In genomic region chr19:3593379-3594055, GRCm38 (mm10) we compare ENCODE assay signal across 23 mouse cellular contexts. TPM values are rescaled to one million over a fixed set of nuclear protein-coding genes. Genes with fewer than 3 reads are reported as not detected.
DNase-seq lines count a peak whose midpoint lies in the region; ATAC-seq lines count a peak whose summit lies in the region.
"Had no signal": no experiment of that assay in that cellular context is flagged by ENCODE, and none has a peak within 500 bp of the region (broad histone marks: within the 10 kb centered on the region; RNA-seq: fewer than 3 reads in every experiment).

No protein-coding gene starts in this region.

- ATAC-seq in megakaryocyte, adult 5-6 weeks (ENCODE audit: poor library complexity, severe bottlenecking) = no peak
- ATAC-seq: forebrain, embryonic 14.5 days; forebrain, postnatal 0 days; hindbrain, embryonic 16.5 days; intestine, embryonic 15.5 days; Patski had no signal

- H3K27me3 ChIP-seq in megakaryocyte, embryonic 14.5 days (replicated peaks) = peaks cover 8% of the 10 kb centered on the region
- H3K27me3 ChIP-seq: embryonic facial prominence, embryonic 12.5 days; embryonic facial prominence, embryonic 15.5 days; hindbrain, embryonic 13.5 days; intestine, embryonic 15.5 days; Patski had no signal

- DNase-seq in adrenal gland, adult (ENCODE audit: inconsistent age in 2 of 2, low spot score in 1 of 2) = peak; percentile 81 to 91
- no peak for DNase-seq in adrenal gland, adult 18-20 months (ENCODE audit: low spot score in 2 of 2)
- DNase-seq in adrenal gland, postnatal 25 days = peak; percentile 45
- no peak for DNase-seq in cerebellum, postnatal 4 days (ENCODE audit: low spot score in 2 of 2)
- DNase-seq: cerebellum, adult 18-20 months; cerebellum, adult 9-10 months; cerebellum, postnatal 14 days; forebrain, postnatal 0 days; gastrocnemius, postnatal 14 days; heart, postnatal 36 days; kidney, adult 11 months had no signal

- peaks cover 57% of the 10 kb centered on the region for H3K36me3 ChIP-seq in megakaryocyte, embryonic 14.5 days (replicated peaks; ENCODE audit: low read length)
- H3K36me3 ChIP-seq: G1E had no signal

- H3K4me3 ChIP-seq in megakaryocyte, embryonic 14.5 days (replicated peaks) = peak overlapping the region; percentile 57
- H3K4me3 ChIP-seq: embryonic facial prominence, embryonic 12.5 days; embryonic facial prominence, embryonic 15.5 days; gastrocnemius, adult 2 months; hindbrain, embryonic 10.5 days; hindbrain, embryonic 13.5 days; intestine, embryonic 15.5 days had no signal

- peaks cover 5% of the 10 kb centered on the region; the same call in 1 of the 2 replicates for H3K9me3 ChIP-seq in megakaryocyte, embryonic 14.5 days
- H3K9me3 ChIP-seq: embryonic facial prominence, embryonic 12.5 days; embryonic facial prominence, embryonic 15.5 days; G1E; hindbrain, embryonic 10.5 days; hindbrain, embryonic 13.5 days; intestine, embryonic 15.5 days had no signal

- peaks cover 45% of the 10 kb centered on the region for H3K4me1 ChIP-seq in megakaryocyte, embryonic 14.5 days
- H3K4me1 ChIP-seq: embryonic facial prominence, embryonic 12.5 days; embryonic facial prominence, embryonic 15.5 days; hindbrain, embryonic 10.5 days; hindbrain, embryonic 13.5 days; intestine, embryonic 15.5 days had no signal

RNA-seq across cellular contexts. Expression of gene Ppp6r3, which starts 18.0 kb away (rescaled TPM):
- 100 to 1,000 TPM in 1 of 2 experiments, 10 to 100 TPM in 1; 82.6 to 101 TPM for total RNA-seq in adrenal gland, adult 18-20 months (2021)
- 17.5 and 45.1 TPM in 2 replicates for polyA plus RNA-seq in megakaryocyte, embryonic 14.5 days (2012; ENCODE audit: insufficient read depth, low replicate concordance)
- total RNA-seq in megakaryocyte, adult 5-6 weeks (2015) = 77.7 and 92.8 TPM in 2 replicates
- total RNA-seq in megakaryocyte, adult 5-6 weeks (2017) = 87.2 and 94.5 TPM in 2 replicates
- total RNA-seq in adrenal gland, postnatal 25 days (2021) = 112 and 119 TPM in 2 replicates

Comparison
In these comparisons a context has a peak if more than half of its experiments do, and no peak if none do; other contexts are left out.
1. DNase-seq: peak in adrenal gland, adult (2 of 2) and adrenal gland, postnatal 25 days (single experiment); none in adrenal gland, adult 18-20 months (0 of 2) and cerebellum, postnatal 4 days (0 of 2).